Mouse (Mus musculus) megakaryocyte, embryonic 14.5 days (primary cell): ENCODE results near the gene Abt1.

Source experiments
- FLI1 ChIP-seq: IDR thresholded peaks from 2 replicates; pipeline ENCODE4 v1.6.1; 2012; ENCODE audit warnings: low read length, inconsistent platforms, mixed read lengths
- GATA1 ChIP-seq: IDR thresholded peaks from 3 replicates; pipeline ENCODE4 v1.6.1; 2012; ENCODE audit warnings: mixed read lengths, low read length, inconsistent platforms, borderline replicate concordance

- no peak; the same call in 2 of the 3 replicates for TF ChIP-seq GATA1
- no peak for TF ChIP-seq FLI1
These were observed 10.8 kb downstream of the Abt1 start for GRCm38 (mm10) chr13:23412630-23413521.
